Mouse (Mus musculus): ENCODE results near the gene Cnpy1.
A peak's percentile ranks its signal among the peaks of the same experiment; 100 is the strongest.

Gene Cnpy1

GRCm38 (mm10) chr5:28239829-28240228, 5.8 kb downstream of the Cnpy1 start:
- DNase-seq (ENCODE audit: inconsistent ontology term): no peak

GRCm38 (mm10) chr5:28238876-28239275, 6.7 kb downstream of the Cnpy1 start:
- DNase-seq (ENCODE audit: inconsistent ontology term): no peak

- DNase-seq (ENCODE audit: inconsistent ontology term): no peak
Observed at GRCm38 (mm10) chr5:28238152-28238551, 7.5 kb downstream of the Cnpy1 start.

- no peak for DNase-seq (ENCODE audit: inconsistent ontology term)
Observed at GRCm38 (mm10) chr5:28237715-28238114, 7.9 kb downstream of the Cnpy1 start.

- no peak for DNase-seq (ENCODE audit: inconsistent ontology term)
Observed at GRCm38 (mm10) chr5:28237055-28237454, 8.6 kb downstream of the Cnpy1 start.

GRCm38 (mm10) chr5:28236098-28236497, 9.5 kb downstream of the Cnpy1 start:
- DNase-seq (ENCODE audit: inconsistent ontology term): peak; percentile 14

GRCm38 (mm10) chr5:28232101-28232500, 13.5 kb downstream of the Cnpy1 start:
- DNase-seq (ENCODE audit: inconsistent ontology term): no peak

- no peak for DNase-seq (ENCODE audit: inconsistent ontology term)
Observed at GRCm38 (mm10) chr5:28219596-28219995, 26.0 kb downstream of the Cnpy1 start.

GRCm38 (mm10) chr5:28213441-28213840, 32.2 kb downstream of the Cnpy1 start:
- DNase-seq (ENCODE audit: inconsistent ontology term): no peak

- DNase-seq (ENCODE audit: inconsistent ontology term): no peak
Observed at GRCm38 (mm10) chr5:28211651-28212310, 33.8 kb downstream of the Cnpy1 start.

- DNase-seq (ENCODE audit: inconsistent ontology term): no peak
Observed at GRCm38 (mm10) chr5:28210591-28211550, 34.7 kb downstream of the Cnpy1 start.

- no peak for DNase-seq (ENCODE audit: inconsistent ontology term)
Observed at GRCm38 (mm10) chr5:28209549-28210431, 35.8 kb downstream of the Cnpy1 start.

GRCm38 (mm10) chr5:28208726-28209520, 36.7 kb downstream of the Cnpy1 start:
- DNase-seq (ENCODE audit: inconsistent ontology term): no peak

GRCm38 (mm10) chr5:28207043-28207442, 38.6 kb downstream of the Cnpy1 start:
- no peak for DNase-seq (ENCODE audit: inconsistent ontology term)

GRCm38 (mm10) chr5:28206448-28206847, 39.2 kb downstream of the Cnpy1 start:
- DNase-seq (ENCODE audit: inconsistent ontology term): no peak

GRCm38 (mm10) chr5:28204678-28205077, 40.9 kb downstream of the Cnpy1 start:
- no peak for DNase-seq (ENCODE audit: inconsistent ontology term)

- DNase-seq (ENCODE audit: inconsistent ontology term): no peak
Observed at GRCm38 (mm10) chr5:28203086-28203485, 42.5 kb downstream of the Cnpy1 start.

- DNase-seq (ENCODE audit: inconsistent ontology term): no peak
Observed at GRCm38 (mm10) chr5:28199089-28199873, 46.3 kb downstream of the Cnpy1 start.

GRCm38 (mm10) chr5:28195473-28195872, 50.1 kb downstream of the Cnpy1 start:
- DNase-seq (ENCODE audit: inconsistent ontology term): no peak

- no peak for DNase-seq (ENCODE audit: inconsistent ontology term)
Observed at GRCm38 (mm10) chr5:28192099-28192454, 53.5 kb downstream of the Cnpy1 start.

Data from Muller cell, postnatal 12 days (primary cell).